Mouse (Mus musculus) neural tube, embryonic 13.5 days (tissue): ENCODE measurements around the gene Hsd17b7. TPM values are rescaled to one million over a fixed set of nuclear protein-coding genes. Genes with fewer than 3 reads are reported as not detected.

Experiments
- ATAC-seq: fragments of 200-750 bp; cut with Nextera tagmentation; 2 replicates; pipeline ENCODE4 v1.8.0; 2017; ENCODE audit warnings: low read depth, mild to moderate bottlenecking, moderate TSS enrichment, moderate library complexity
- H3K27ac ChIP-seq: fragments of 300-500 bp; sonication (generic); replicated peaks from 2 replicates; pipeline ENCODE4 v1.5.1; 2015; ENCODE audit warnings: moderate library complexity, mild to moderate bottlenecking, inconsistent platforms
- H3K27me3 ChIP-seq: fragments of 300-500 bp; sonication (generic); 2 replicates; pipeline ENCODE4 v1.6.1; 2015; ENCODE audit warnings: mild to moderate bottlenecking, inconsistent platforms
- H3K36me3 ChIP-seq: fragments of 300-500 bp; sonication (generic); 2 replicates; pipeline ENCODE4 v1.6.1; 2015; ENCODE audit warnings: mild to moderate bottlenecking, inconsistent platforms
- H3K4me1 ChIP-seq: fragments of 300-500 bp; sonication (generic); replicated peaks from 2 replicates; pipeline ENCODE4 v1.6.1; 2015; ENCODE audit warnings: inconsistent platforms
- H3K4me2 ChIP-seq: fragments of 300-500 bp; sonication (generic); 2 replicates; pipeline ENCODE4 v1.6.1; 2015; ENCODE audit warnings: inconsistent platforms, mild to moderate bottlenecking, moderate library complexity
- H3K4me3 ChIP-seq: fragments of 300-500 bp; sonication (generic); 2 replicates; pipeline ENCODE4 v1.5.1; 2015; ENCODE audit warnings: mild to moderate bottlenecking, inconsistent platforms
- H3K9ac ChIP-seq: fragments of 300-500 bp; sonication (generic); 2 replicates; pipeline ENCODE4 v1.6.1; 2015; ENCODE audit warnings: moderate library complexity, mild to moderate bottlenecking, inconsistent platforms
- H3K9me3 ChIP-seq: fragments of 300-500 bp; sonication (generic); 2 replicates; pipeline ENCODE4 v1.6.1; 2016; ENCODE audit warnings: inconsistent platforms
- WGBS: fragments of 180-500 bp; shearing (Covaris S2); methylation state at CpG from one replicate; pipeline ENCODE4 v1.1.7; 2015; 5-methylcytosine and 5-hydroxymethylcytosine counted together
- polyA plus RNA-seq: library from polyadenylated mRNA; unstranded; fragments of >200 nt; fragmentation: Nextera tagmentation; extraction: Ambion mirVana; gene quantifications from 2 replicates; pipeline ENCODE4 v1.2.1, GENCODE M21; 2015

Hsd17b7 gene
- polyA plus RNA-seq, 1 experiment from 2014 or later, result 23.1 TPM

- 83% methylated on average over 7 of the region's 7 CpGs for WGBS
Measured at GRCm38 (mm10) chr1:169910751-169911150, 58.3 kb downstream of the Hsd17b7 start.

DNA sequence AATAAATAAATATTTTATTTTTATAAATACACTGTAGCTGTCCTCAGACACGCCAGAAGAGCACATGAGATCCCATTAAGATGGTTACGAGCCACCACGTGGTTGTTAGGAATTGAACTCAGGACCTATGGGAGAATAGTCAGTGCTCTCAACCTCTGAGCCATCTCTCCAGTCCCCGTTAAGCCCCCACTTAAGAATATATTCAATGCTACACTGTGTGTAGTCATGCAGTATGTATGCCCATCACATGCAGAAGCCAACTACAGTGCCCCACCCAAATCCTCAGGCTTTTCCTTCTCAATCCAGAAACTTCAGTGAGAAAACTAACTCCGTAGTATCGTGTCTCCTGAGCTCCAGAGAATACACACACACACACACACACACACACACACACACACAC, 59.4 kb downstream of the Hsd17b7 start:
- no peaks in the 10 kb centered on the region for H3K9me3 ChIP-seq
- ATAC-seq, result no peak
- H3K27ac ChIP-seq, result no peak overlapping the region
- H3K27me3 ChIP-seq, result no peaks in the 10 kb centered on the region
- no peak overlapping the region for H3K4me3 ChIP-seq
- 91% methylated on average over 6 of the region's 6 CpGs for WGBS
- peaks cover 5% of the 10 kb centered on the region; the same call in 1 of the 2 replicates for H3K4me1 ChIP-seq
- H3K9ac ChIP-seq, result no peak overlapping the region
- H3K36me3 ChIP-seq, result no peaks in the 10 kb centered on the region
- no peak overlapping the region for H3K4me2 ChIP-seq

More at GRCm38 (mm10) chr1:169910751-169911150, 58.3 kb downstream of the Hsd17b7 start:
- H3K4me2 ChIP-seq, result no peak overlapping the region
- no peak overlapping the region for H3K9ac ChIP-seq
- no peak for ATAC-seq
- H3K4me3 ChIP-seq, result no peak overlapping the region
- no peaks in the 10 kb centered on the region for H3K27me3 ChIP-seq
- H3K9me3 ChIP-seq, result no peaks in the 10 kb centered on the region
- H3K27ac ChIP-seq, result no peak overlapping the region
- peaks cover 5% of the 10 kb centered on the region; the same call in 1 of the 2 replicates for H3K4me1 ChIP-seq
- H3K36me3 ChIP-seq, result no peaks in the 10 kb centered on the region

GRCm38 (mm10) chr1:169909163-169909562, 59.9 kb downstream of the Hsd17b7 start:
- no peak overlapping the region for H3K4me2 ChIP-seq
- no peaks in the 10 kb centered on the region for H3K36me3 ChIP-seq
- no peaks in the 10 kb centered on the region for H3K27me3 ChIP-seq
- H3K4me3 ChIP-seq, result no peak overlapping the region
- H3K27ac ChIP-seq, result no peak overlapping the region
- H3K9me3 ChIP-seq, result no peaks in the 10 kb centered on the region
- 58% methylated on average over 5 of the region's 5 CpGs for WGBS
- peaks cover 5% of the 10 kb centered on the region; the same call in 1 of the 2 replicates for H3K4me1 ChIP-seq
- no peak for ATAC-seq
- no peak overlapping the region for H3K9ac ChIP-seq

DNA sequence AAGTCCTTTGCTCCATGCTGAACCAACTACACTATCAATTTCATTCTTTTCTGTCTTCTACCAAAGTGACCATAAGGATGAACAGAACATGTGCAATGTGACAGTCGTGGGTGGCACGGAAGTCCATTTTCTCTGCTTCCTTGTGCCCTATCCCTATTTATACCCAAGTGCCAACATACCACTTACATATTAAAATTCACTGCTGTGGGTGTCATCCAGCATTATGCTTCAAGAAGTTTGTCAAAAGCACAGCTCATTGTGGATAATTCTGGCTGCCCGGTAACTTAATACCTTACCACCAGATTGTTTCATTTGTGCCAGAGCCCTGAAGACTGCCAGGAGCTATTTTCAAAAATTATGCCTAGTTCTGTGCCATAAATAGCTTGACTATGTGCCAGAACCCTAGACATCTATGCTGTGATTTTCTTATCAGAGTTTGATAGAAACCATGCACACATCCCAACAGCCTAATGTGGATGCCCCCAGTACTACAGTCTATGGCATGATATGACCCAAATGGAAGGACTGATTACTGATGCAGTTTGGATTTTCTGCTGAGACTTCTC, 68.2 kb downstream of the Hsd17b7 start:
- H3K4me1 ChIP-seq, result no peaks in the 10 kb centered on the region
- H3K36me3 ChIP-seq, result no peaks in the 10 kb centered on the region
- 90% methylated on average over 3 of the region's 3 CpGs for WGBS
- H3K27ac ChIP-seq, result no peak overlapping the region
- ATAC-seq, result no peak
- no peak overlapping the region for H3K9ac ChIP-seq
- H3K4me2 ChIP-seq, result no peak overlapping the region
- no peaks in the 10 kb centered on the region for H3K27me3 ChIP-seq
- H3K9me3 ChIP-seq, result no peaks in the 10 kb centered on the region
- no peak overlapping the region for H3K4me3 ChIP-seq

Other genes with a start within 250 kb of the Hsd17b7 start
- 111 and 117 TPM in 2 replicates for gene Rgs4, start 221.6 kb downstream of the Hsd17b7 start, polyA plus RNA-seq
- gene Ccdc190, start 40.6 kb downstream of the Hsd17b7 start, polyA plus RNA-seq, result 1.9 and 4.1 TPM in 2 replicates
- gene Ddr2, start 141.5 kb upstream of the Hsd17b7 start, polyA plus RNA-seq, result 10.2 and 16.5 TPM in 2 replicates
- 65.8 and 67.4 TPM in 2 replicates for gene Uap1, start 205.7 kb upstream of the Hsd17b7 start, polyA plus RNA-seq
- 8.8 and 10.2 TPM in 2 replicates for gene Uhmk1, start 246.2 kb upstream of the Hsd17b7 start, polyA plus RNA-seq